ENCODE assay signal across 22 mouse cellular contexts in the genomic region with DNA sequence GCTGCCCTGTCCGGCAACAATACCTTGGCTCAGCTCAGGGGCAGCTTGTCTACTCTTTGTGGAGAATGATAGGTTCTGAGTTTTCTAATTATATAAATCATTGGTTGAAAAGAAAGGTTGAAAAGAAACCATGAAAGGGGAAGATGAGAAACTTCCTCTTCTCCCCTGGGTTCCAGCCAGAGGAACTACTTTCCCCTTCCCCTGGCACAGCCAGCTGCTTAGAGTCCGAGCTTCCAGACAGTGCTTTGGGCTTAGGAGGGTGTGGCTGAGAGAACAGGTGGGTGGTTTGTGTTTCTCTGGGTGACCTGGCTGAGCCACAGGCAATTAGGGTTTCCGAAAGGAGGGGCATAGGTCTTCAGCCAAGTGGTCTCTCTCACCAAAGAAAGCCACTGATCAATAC.
"Had no signal": no experiment of that assay in that cellular context is flagged by ENCODE, and none has a peak within 500 bp of the region (broad histone marks: within the 10 kb centered on the region; RNA-seq: fewer than 3 reads in every experiment).

No protein-coding gene starts in this region.

- H3K27me3 ChIP-seq: limb, embryonic 12.5 days; limb, embryonic 15.5 days; liver, embryonic 12.5 days; liver, embryonic 15.5 days; lung, embryonic 15.5 days; neural tube, embryonic 12.5 days; neural tube, embryonic 15.5 days; stomach, embryonic 15.5 days had no signal

- H3K9me3 ChIP-seq: limb, embryonic 12.5 days; limb, embryonic 15.5 days; liver, embryonic 12.5 days; liver, embryonic 15.5 days; lung, embryonic 15.5 days; neural tube, embryonic 12.5 days; neural tube, embryonic 15.5 days; stomach, embryonic 15.5 days had no signal

- H3K9ac ChIP-seq: limb, embryonic 12.5 days; limb, embryonic 15.5 days; liver, embryonic 12.5 days; liver, embryonic 15.5 days; lung, embryonic 15.5 days; neural tube, embryonic 12.5 days; neural tube, embryonic 15.5 days; stomach, embryonic 15.5 days had no signal

- H3K4me1 ChIP-seq: limb, embryonic 12.5 days; limb, embryonic 15.5 days; liver, embryonic 12.5 days; liver, embryonic 15.5 days; lung, embryonic 15.5 days; neural tube, embryonic 12.5 days; neural tube, embryonic 15.5 days; stomach, embryonic 15.5 days had no signal

- H3K36me3 ChIP-seq: limb, embryonic 12.5 days; limb, embryonic 15.5 days; liver, embryonic 12.5 days; liver, embryonic 15.5 days; lung, embryonic 15.5 days; neural tube, embryonic 12.5 days; neural tube, embryonic 15.5 days; stomach, embryonic 15.5 days had no signal

- H3K4me2 ChIP-seq: limb, embryonic 12.5 days; limb, embryonic 15.5 days; liver, embryonic 12.5 days; liver, embryonic 15.5 days; lung, embryonic 15.5 days; midbrain, embryonic 11.5 days; neural tube, embryonic 12.5 days; neural tube, embryonic 15.5 days; stomach, embryonic 15.5 days had no signal

- H3K4me3 ChIP-seq: limb, embryonic 12.5 days; limb, embryonic 15.5 days; liver, embryonic 12.5 days; liver, embryonic 15.5 days; lung, embryonic 15.5 days; neural tube, embryonic 12.5 days; neural tube, embryonic 15.5 days; stomach, embryonic 15.5 days had no signal

- H3K27ac ChIP-seq: limb, embryonic 12.5 days; limb, embryonic 15.5 days; liver, embryonic 12.5 days; liver, embryonic 15.5 days; lung, embryonic 15.5 days; macrophage; neural tube, embryonic 12.5 days; neural tube, embryonic 15.5 days; stomach, embryonic 15.5 days had no signal

- DNase-seq: kidney, adult 18-20 months; kidney, adult 9 months; kidney, postnatal 14 days; kidney, postnatal 4 days; left cerebral cortex, postnatal 4 days; lung, adult 18-20 months; lung, postnatal 10 days; midbrain, embryonic 14.5 days; retina, postnatal 1 day; right cerebral cortex, postnatal 25 days; spleen, adult 18-20 months; thymus, postnatal 25 days had no signal

- ATAC-seq: liver, embryonic 12.5 days had no signal
